Mouse (Mus musculus) MEL (cell line): ENCODE data around the gene Entpd7. TPM values are rescaled to one million over a fixed set of nuclear protein-coding genes. Genes with fewer than 3 reads are reported as not detected.

ENCODE experiments used
- DNase-seq: peaks from one replicate; pipeline ENCODE4 v3.0.0; 2011; ENCODE audit warnings: low read depth, low spot score
- H3K27ac ChIP-seq: 2 replicates; pipeline ENCODE4 v1.5.1; 2012; ENCODE audit warnings: low read depth, mild to moderate bottlenecking, control low read depth, low read length, moderate library complexity; ENCODE audit not compliant: control insufficient read depth
- H3K27me3 ChIP-seq, 2 experiments: fragments of 150-350 bp in 1 of 2; sonication (generic) in 1 of 2; 2 replicates each; pipeline ENCODE4 v1.6.1; 2012; ENCODE audit warnings: low read length in 2 of 2, mild to moderate bottlenecking in 2 of 2, improper control_type of control experiment in 1 of 2, moderate library complexity in 1 of 2; ENCODE audit not compliant: insufficient read depth in 2 of 2, control insufficient read depth in 1 of 2
- H3K36me3 ChIP-seq, 2 experiments: 2 replicates each; pipeline ENCODE4 v1.6.1; 2012 to 2014; ENCODE audit warnings: low read length in 2 of 2, improper control_type of control experiment in 1 of 2, inconsistent platforms in 1 of 2, mild to moderate bottlenecking in 1 of 2; ENCODE audit not compliant: insufficient read depth in 2 of 2, control insufficient read depth in 1 of 2
- H3K4me1 ChIP-seq, 2 experiments: fragments of 150-350 bp in 1 of 2; sonication (generic) in 1 of 2; 2 replicates each; pipeline ENCODE4 v1.6.1; 2012; ENCODE audit warnings: low read length in 2 of 2, improper control_type of control experiment in 1 of 2, mild to moderate bottlenecking in 1 of 2; ENCODE audit not compliant: insufficient read depth in 2 of 2, control insufficient read depth in 1 of 2
- H3K4me3 ChIP-seq, 2 experiments: fragments of 150-350 bp in 1 of 2; sonication (generic) in 1 of 2; 2 replicates each; pipeline ENCODE4 v1.5.1; 2012; ENCODE audit warnings: low read depth in 2 of 2, low read length in 2 of 2, mild to moderate bottlenecking in 2 of 2, moderate library complexity in 2 of 2, control low read depth in 1 of 2, improper control_type of control experiment in 1 of 2; ENCODE audit not compliant: control insufficient read depth in 1 of 2, insufficient read depth in 1 of 2
- H3K79me2 ChIP-seq: 2 replicates; pipeline ENCODE4 v1.6.1; 2012; ENCODE audit warnings: mild to moderate bottlenecking, low read length, moderate library complexity; ENCODE audit not compliant: control insufficient read depth, poor library complexity, insufficient read depth
- H3K9ac ChIP-seq: 2 replicates; pipeline ENCODE4 v1.6.1; 2012; ENCODE audit warnings: low read depth, mild to moderate bottlenecking, control low read depth, low read length, moderate library complexity; ENCODE audit not compliant: control insufficient read depth, poor library complexity, severe bottlenecking
- H3K9me3 ChIP-seq: fragments of 150-350 bp; sonication (generic); replicated peaks from 2 replicates; pipeline ENCODE4 v1.6.1; 2012; ENCODE audit warnings: mild to moderate bottlenecking, low read length, improper control_type of control experiment, moderate library complexity; ENCODE audit not compliant: insufficient read depth
- CTCF ChIP-seq, 3 experiments: IDR thresholded peaks in 2 of 3; conservative IDR thresholded peaks in 1 of 3; 2 replicates each; pipeline ENCODE4 v1.5.1; 2011 to 2012; ENCODE audit warnings: low read length in 3 of 3, low read depth in 2 of 3, mild to moderate bottlenecking in 2 of 3, improper control_type of control experiment in 1 of 3, inconsistent platforms in 1 of 3, mixed read lengths in 1 of 3, moderate library complexity in 1 of 3; ENCODE audit not compliant: control insufficient read depth in 1 of 3, insufficient read depth in 1 of 3, poor library complexity in 1 of 3, severe bottlenecking in 1 of 3
- ELF1 ChIP-seq: IDR thresholded peaks from 2 replicates; pipeline ENCODE4 v1.6.1; 2014; ENCODE audit warnings: low read depth, mild to moderate bottlenecking, inconsistent platforms, low read length, improper control_type of control experiment, moderate library complexity
- EP300 ChIP-seq, 2 experiments: IDR thresholded peaks; 2 replicates each; pipeline ENCODE4 v1.6.1; 2011; ENCODE audit warnings: improper control_type of control experiment in 2 of 2, low read length in 2 of 2, low read depth in 1 of 2, mild to moderate bottlenecking in 1 of 2
- GABPA ChIP-seq: IDR thresholded peaks from 2 replicates; pipeline ENCODE4 v1.6.1; 2012; ENCODE audit warnings: low read depth, mild to moderate bottlenecking, inconsistent platforms, low read length, improper control_type of control experiment, moderate library complexity
- GATA1 ChIP-seq: IDR thresholded peaks from 2 replicates; pipeline ENCODE4 v1.6.1; 2011; ENCODE audit warnings: low read depth, low read length, improper control_type of control experiment
- KAT2A ChIP-seq: conservative IDR thresholded peaks from 2 replicates; pipeline ENCODE4 v1.6.1; 2012; ENCODE audit warnings: low read depth, low read length, improper control_type of control experiment, inconsistent platforms
- MXI1 ChIP-seq: IDR thresholded peaks from 2 replicates; pipeline ENCODE4 v1.6.1; 2011; ENCODE audit warnings: mild to moderate bottlenecking, low read depth, low read length, improper control_type of control experiment
- POLR2AphosphoS5 ChIP-seq: IDR thresholded peaks from 2 replicates; pipeline ENCODE4 v1.6.1; 2012; ENCODE audit warnings: low read depth, borderline replicate concordance, mild to moderate bottlenecking, inconsistent platforms, low read length, moderate library complexity, mixed read lengths
- TBP ChIP-seq: IDR thresholded peaks from 2 replicates; pipeline ENCODE4 v1.8.0; 2011; ENCODE audit warnings: low read depth, low read length, improper control_type of control experiment
- UBTF ChIP-seq: IDR thresholded peaks from 2 replicates; pipeline ENCODE4 v1.6.1; 2012; ENCODE audit warnings: low read depth, mild to moderate bottlenecking, inconsistent platforms, low read length, improper control_type of control experiment, moderate library complexity, borderline replicate concordance; ENCODE audit not compliant: insufficient read depth
- USF1 ChIP-seq: IDR thresholded peaks from 2 replicates; pipeline ENCODE4 v1.6.1; 2014; ENCODE audit warnings: low read depth, mild to moderate bottlenecking, inconsistent platforms, low read length, improper control_type of control experiment, moderate library complexity
- ZNF384 ChIP-seq: IDR thresholded peaks from 2 replicates; pipeline ENCODE4 v1.6.1; 2012; ENCODE audit warnings: low read depth, mild to moderate bottlenecking, inconsistent platforms, low read length, improper control_type of control experiment
- polyA plus RNA-seq, 2 experiments: library from polyadenylated mRNA; stranded (reverse) in 1 of 2; unstranded in 1 of 2; fragments of >175 nt in 1 of 2; fragments of >200 nt in 1 of 2; gene quantifications; 2 replicates each; pipeline versions ENCODE4 v1.2.1 to v1.2.4; 2012; ENCODE audit warnings: low replicate concordance in 2 of 2, low read depth in 1 of 2; ENCODE audit not compliant: insufficient read length in 2 of 2, insufficient read depth in 1 of 2, missing spikeins in 1 of 2
- total RNA-seq: library from RNA; depleted of rRNA; stranded (reverse); fragments of 300-350 nt; gene quantifications from 2 replicates; pipeline ENCODE4 v1.2.3, GENCODE M21; 2012; rRNA removed

Entpd7 gene
- total and polyA plus RNA-seq, 3 experiments, result 4.2 to 7.7 TPM; not detected in 1

GRCm38 (mm10) chr19:43780391-43780790 is 90.9 kb downstream of the Entpd7 start:
- no peaks in the 10 kb centered on the region for H3K9me3 ChIP-seq
- no peak overlapping the region for H3K9ac ChIP-seq
- TF ChIP-seq ZNF384, result peak; percentile 75
- TF ChIP-seq KAT2A, result no peak
- 0 out of 2 replicates have a peak, but pooled peaks have one; percentile 12 for TF ChIP-seq ELF1
- TF ChIP-seq EP300 (IDR thresholded peaks at IDR 0.05; ENCODE audit: low read depth in 1 of 2, low read length in 2 of 2), result 0 out of 4 replicates have a peak, but pooled peaks of 1 of the 2 experiments have one; percentile 2
- TF ChIP-seq CTCF (IDR thresholded peaks at IDR 0.05 in 2 of 3, conservative IDR thresholded peaks at IDR 0.05 in 1 of 3; ENCODE audit: control insufficient read depth in 1 of 3, insufficient read depth in 1 of 3, low read depth in 2 of 3, low read length in 3 of 3, poor library complexity in 1 of 3, severe bottlenecking in 1 of 3), result no peak
- TF ChIP-seq TBP, result no peak
- TF ChIP-seq POLR2AphosphoS5, result no peak
- no peak for TF ChIP-seq GABPA
- H3K27ac ChIP-seq, result no peak overlapping the region
- peaks cover 0 to 8% of the 10 kb centered on the region in 2 experiments; a peak in 3 of 4 replicates for H3K4me1 ChIP-seq
- peaks cover 0 to 9% of the 10 kb centered on the region in 2 experiments; a peak in 2 of 4 replicates for H3K36me3 ChIP-seq
- H3K79me2 ChIP-seq, result no peaks in the 10 kb centered on the region
- H3K4me3 ChIP-seq, result no peak overlapping the region
- H3K27me3 ChIP-seq, result no peaks in the 10 kb centered on the region; a peak in 1 of 4 replicates
- DNase-seq, result no peak

GRCm38 (mm10) chr19:43781980-43782379 is 92.5 kb downstream of the Entpd7 start, which contains the start of gene Abcc2:
TSS of gene Abcc2 (plus strand) at chr19:43782192.
- no peak for DNase-seq
- no peak within 1 kb of the TSS for H3K4me3 ChIP-seq
- TF ChIP-seq GATA1, result 0 out of 2 replicates have a peak, but pooled peaks have one; percentile 4
- TF ChIP-seq USF1, result peak; percentile 67
- TF ChIP-seq MXI1, result 0 out of 2 replicates have a peak, but pooled peaks have one; percentile 28
- no peak for TF ChIP-seq UBTF
- H3K36me3 ChIP-seq, result peaks cover 0 to 15% of the 10 kb centered on the region in 2 experiments; a peak in 2 of 4 replicates
- H3K9ac ChIP-seq, result no peak within 1 kb of the TSS
- peaks cover 0 to 12% of the 10 kb centered on the region in 2 experiments; a peak in 3 of 4 replicates for H3K4me1 ChIP-seq
- no peaks in the 10 kb centered on the region for H3K9me3 ChIP-seq
- H3K79me2 ChIP-seq, result no peaks in the 10 kb centered on the region
- no peak within 1 kb of the TSS for H3K27ac ChIP-seq
- H3K27me3 ChIP-seq, result no peaks in the 10 kb centered on the region; a peak in 1 of 4 replicates

Other genes with a start within 250 kb of the Entpd7 start
- not detected in 2 replicates for gene Cnnm1, start 249.2 kb upstream of the Entpd7 start, total RNA-seq
- under 1 TPM in 1 of 2 experiments, not detected in 1; 0.04 TPM for gene Cnnm1, start 249.2 kb upstream of the Entpd7 start, polyA plus RNA-seq
- 60.4 and 69.7 TPM in 2 replicates for gene Got1, start 165.1 kb upstream of the Entpd7 start, total RNA-seq
- 100 to 1,000 TPM; 106 to 213 TPM for gene Got1, start 165.1 kb upstream of the Entpd7 start, polyA plus RNA-seq
- gene Nkx2-3, start 77.3 kb upstream of the Entpd7 start, total RNA-seq, result not detected in 2 replicates
- not detected for gene Nkx2-3, start 77.3 kb upstream of the Entpd7 start, polyA plus RNA-seq
- 57.9 and 58.2 TPM in 2 replicates for gene Slc25a28, start 14.8 kb upstream of the Entpd7 start, total RNA-seq
- 100 to 1,000 TPM in 1 of 2 experiments, not detected in 1; 110 TPM for gene Slc25a28, start 14.8 kb upstream of the Entpd7 start, polyA plus RNA-seq
- 10.0 and 10.1 TPM in 2 replicates for gene Cutc, start 63.3 kb downstream of the Entpd7 start, total RNA-seq
- 10 to 100 TPM in 1 of 2 experiments, not detected in 1; 18.8 TPM for gene Cutc, start 63.3 kb downstream of the Entpd7 start, polyA plus RNA-seq
- gene Cox15, start 63.3 kb downstream of the Entpd7 start, total RNA-seq, result 30.1 and 32.4 TPM in 2 replicates
- 10 to 100 TPM; 30.2 to 59.1 TPM for gene Cox15, start 63.3 kb downstream of the Entpd7 start, polyA plus RNA-seq
- not detected in 2 replicates for gene Abcc2, start 92.5 kb downstream of the Entpd7 start, total RNA-seq
- gene Abcc2, start 92.5 kb downstream of the Entpd7 start, polyA plus RNA-seq, result under 1 TPM in 1 of 2 experiments, not detected in 1; 0.04 TPM